Mouse (Mus musculus) spleen, adult 2 months (tissue): ENCODE measurements at regions not wholly inside any gene's neighbourhood (a gene's known extent, or its start where the extent isn't known, plus 50 kb on each side); places are given as distances from the start of the nearest gene placed in this dataset.

ENCODE experiments used
- DNase-seq, 2 experiments: peaks; one replicate each; pipeline versions ENCODE4 v3.0.0 to v3.0.0-alpha.2; 2012 to 2021; ENCODE audit warnings: low spot score in 2 of 2, low read depth in 1 of 2
- H3K27ac ChIP-seq: fragments of 200-500 bp; 2 replicates; pipeline ENCODE4 v1.5.1; 2012; ENCODE audit warnings: low read length, inconsistent platforms; ENCODE audit not compliant: insufficient read depth
- H3K27me3 ChIP-seq: fragments of 200-500 bp; 2 replicates; pipeline ENCODE4 v1.6.1; 2012; ENCODE audit warnings: mild to moderate bottlenecking, moderate library complexity, low read length, inconsistent platforms; ENCODE audit not compliant: control insufficient read depth, insufficient read depth
- H3K36me3 ChIP-seq: fragments of 200-500 bp; 2 replicates; pipeline ENCODE4 v1.6.1; 2012; ENCODE audit warnings: mild to moderate bottlenecking, low read length, inconsistent platforms; ENCODE audit not compliant: control insufficient read depth, insufficient read depth
- H3K4me1 ChIP-seq: fragments of 200-500 bp; 2 replicates; pipeline ENCODE4 v1.6.1; 2011; ENCODE audit warnings: inconsistent platforms; ENCODE audit not compliant: control insufficient read depth, insufficient read depth, insufficient read length
- H3K4me3 ChIP-seq: fragments of 200-500 bp; 2 replicates; pipeline ENCODE4 v1.5.1; 2011; ENCODE audit warnings: mild to moderate bottlenecking, inconsistent platforms; ENCODE audit not compliant: insufficient read depth, insufficient read length; ENCODE audit errors: extremely low read depth
- CTCF ChIP-seq: fragments of 200-500 bp; IDR thresholded peaks from 2 replicates; pipeline ENCODE4 v1.5.1; 2011; ENCODE audit warnings: mild to moderate bottlenecking, inconsistent platforms; ENCODE audit not compliant: insufficient read depth, insufficient read length, insufficient replicate concordance; ENCODE audit errors: extremely low read depth
- POLR2A ChIP-seq: fragments of 200-500 bp; IDR thresholded peaks from 2 replicates; pipeline ENCODE4 v1.6.1; 2011; ENCODE audit warnings: low read depth, low read length, inconsistent platforms
- WGBS: fragments of 180-500 bp; shearing (Covaris S2); methylation state at CpG from one replicate; pipeline ENCODE4 v1.1.7; 2018; 5-methylcytosine and 5-hydroxymethylcytosine counted together

DNA sequence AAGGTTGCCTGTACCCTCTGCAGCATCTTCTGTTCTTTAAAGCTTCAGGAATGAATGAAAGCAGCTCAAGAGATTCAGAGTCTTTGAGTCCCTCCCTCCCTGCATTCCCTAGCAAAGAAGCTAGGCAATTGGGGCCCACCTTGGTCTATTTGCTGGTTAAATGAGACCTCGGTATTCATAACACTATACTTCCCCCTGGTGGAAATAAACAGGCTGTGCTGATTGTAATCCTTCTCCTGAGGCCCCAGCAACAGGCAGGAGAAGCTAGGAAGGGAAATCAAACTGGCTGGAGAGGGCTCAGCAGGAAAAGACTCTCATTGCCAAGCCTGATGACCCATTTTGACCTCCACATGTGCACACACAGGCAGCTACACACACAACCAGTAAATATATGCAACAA, 137.1 kb downstream of the Sh3bp4 start:
- no peak overlapping the region for H3K27ac ChIP-seq
- no peak for TF ChIP-seq POLR2A
- no peaks in the 10 kb centered on the region for H3K27me3 ChIP-seq
- DNase-seq: no peak
- no peaks in the 10 kb centered on the region for H3K36me3 ChIP-seq
- no peaks in the 10 kb centered on the region for H3K4me1 ChIP-seq
- 19% methylated on average over 1 of the region's 1 CpGs for WGBS
- no peak overlapping the region for H3K4me3 ChIP-seq

DNA sequence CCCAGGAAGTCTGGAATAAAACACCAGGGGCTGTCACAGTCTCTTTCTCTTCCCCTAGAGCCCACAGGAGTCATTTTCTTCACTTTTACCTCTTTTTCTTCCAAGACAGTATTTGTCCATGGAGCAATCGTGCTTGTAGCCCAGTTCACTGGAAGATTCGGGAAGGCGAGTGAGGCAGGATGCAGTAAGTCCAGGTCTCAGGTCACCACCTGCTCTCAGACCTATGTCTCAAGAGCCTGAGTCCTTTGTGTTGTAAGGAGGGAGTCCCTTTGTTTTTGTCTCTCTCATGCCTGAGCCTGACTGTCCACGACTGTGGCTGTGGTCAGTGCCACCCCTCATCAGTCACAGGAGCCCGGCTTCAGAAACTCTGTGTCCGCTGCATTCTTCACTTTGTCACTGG, 140.9 kb downstream of the Sh3bp4 start:
- H3K27ac ChIP-seq: no peak overlapping the region
- no peaks in the 10 kb centered on the region for H3K27me3 ChIP-seq
- WGBS: 88% methylated on average over 6 of the region's 6 CpGs
- H3K4me1 ChIP-seq: no peaks in the 10 kb centered on the region
- no peaks in the 10 kb centered on the region for H3K36me3 ChIP-seq
- no peak for DNase-seq
- TF ChIP-seq CTCF: no peak
- no peak for TF ChIP-seq POLR2A
- no peak overlapping the region for H3K4me3 ChIP-seq

DNA sequence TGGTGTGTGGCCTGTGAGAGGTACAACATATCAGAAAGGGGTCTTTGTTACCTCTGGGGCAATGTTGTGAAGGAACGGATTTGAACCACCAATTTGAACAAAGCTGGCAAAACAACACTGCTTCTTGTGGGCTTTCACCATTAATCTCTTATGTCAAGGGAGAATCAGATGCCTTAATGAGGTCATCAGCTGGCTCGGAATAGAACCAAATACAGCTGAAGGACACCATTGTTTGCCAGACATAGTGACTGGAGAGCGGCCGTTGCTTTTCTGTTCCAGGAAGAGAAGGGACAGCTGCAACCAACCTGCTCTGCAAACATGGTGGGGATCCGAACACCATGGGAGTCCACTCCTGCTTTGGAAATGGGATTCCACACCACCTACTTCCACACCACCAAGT, 158.2 kb downstream of the Sh3bp4 start:
- 83% methylated on average over 5 of the region's 5 CpGs for WGBS
- no peak for DNase-seq

DNA sequence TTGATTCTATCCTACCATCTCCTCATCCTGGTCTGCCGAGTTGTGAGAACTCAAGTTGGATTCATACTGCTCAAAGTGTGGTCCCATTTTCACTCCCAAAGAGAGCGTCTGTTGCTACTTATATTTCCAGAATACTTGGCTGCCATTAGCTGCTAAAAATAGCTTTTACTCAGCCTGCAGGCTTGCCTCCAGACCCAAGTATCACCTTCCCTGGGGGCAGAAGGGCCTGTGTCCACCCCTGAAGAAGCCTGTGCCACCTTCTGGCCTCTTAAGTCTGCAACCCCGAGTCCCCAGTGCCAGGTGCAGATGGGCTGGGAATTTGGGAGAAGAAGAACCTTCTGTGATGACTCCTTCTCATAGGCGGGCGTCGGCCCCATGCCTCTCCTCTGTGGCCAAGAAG, 161.5 kb downstream of the Sh3bp4 start:
- DNase-seq: no peak
- TF ChIP-seq POLR2A: no peak
- TF ChIP-seq CTCF: no peak
- H3K27me3 ChIP-seq: no peaks in the 10 kb centered on the region
- H3K27ac ChIP-seq: no peak overlapping the region
- H3K4me3 ChIP-seq: no peak overlapping the region
- H3K4me1 ChIP-seq: no peaks in the 10 kb centered on the region
- WGBS: 86% methylated on average over 6 of the region's 6 CpGs
- no peaks in the 10 kb centered on the region for H3K36me3 ChIP-seq

More for the DNA sequence above, 158.2 kb downstream of the Sh3bp4 start:
- Histone ChIP-seq H3K4me3 (no peak overlapping the region), H3K4me1 (no peaks in the 10 kb centered on the region), H3K36me3 (no peaks in the 10 kb centered on the region), H3K27me3 (no peaks in the 10 kb centered on the region), H3K27ac (no peak overlapping the region)
- no peak for TF ChIP-seq POLR2A
- no peak for TF ChIP-seq CTCF

DNA sequence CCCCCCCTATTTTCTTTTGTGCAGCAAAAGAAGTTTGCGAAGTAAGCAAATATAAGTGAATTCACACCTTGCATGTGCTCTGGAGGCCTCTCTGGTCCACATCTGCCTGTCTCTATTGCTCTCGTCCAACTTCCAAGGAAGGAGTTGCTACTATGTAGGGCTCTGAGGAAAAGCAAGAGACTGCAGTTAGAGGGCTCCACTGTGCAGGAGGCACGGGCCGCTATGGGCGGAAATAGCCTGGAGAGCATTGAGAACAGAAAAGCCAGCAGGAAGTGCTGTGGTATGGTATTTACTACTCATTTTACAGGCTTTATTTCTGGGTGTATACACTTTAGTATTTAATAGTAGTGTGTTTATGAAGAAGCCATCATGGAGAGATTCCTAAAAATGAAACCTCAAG, 162.2 kb downstream of the Sh3bp4 start:
- WGBS: 35% methylated on average over 5 of the region's 5 CpGs
- TF ChIP-seq POLR2A: no peak
- DNase-seq: no peak
- Histone ChIP-seq H3K27ac (no peak overlapping the region), H3K4me3 (no peak overlapping the region), H3K4me1 (no peaks in the 10 kb centered on the region), H3K27me3 (no peaks in the 10 kb centered on the region), H3K36me3 (no peaks in the 10 kb centered on the region)

DNA sequence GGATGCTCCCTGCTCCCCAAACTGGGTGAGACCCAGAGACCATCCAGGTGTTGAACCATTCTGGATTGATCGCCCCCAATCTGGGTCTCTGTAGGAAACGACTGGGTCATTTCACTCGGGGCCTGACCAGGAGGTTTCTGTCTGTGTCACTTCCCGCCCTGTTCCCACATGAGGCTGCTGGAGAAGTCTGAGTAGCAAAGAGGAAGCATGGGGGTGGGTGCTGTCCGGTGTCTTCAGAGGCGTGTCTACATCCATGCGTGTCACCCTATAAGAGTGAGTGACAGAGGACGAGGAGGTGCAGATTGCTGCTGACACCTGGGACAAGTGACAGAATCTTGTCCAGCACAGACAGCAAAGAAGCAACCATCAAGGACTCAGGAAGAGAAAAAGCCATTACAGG, 164.7 kb downstream of the Sh3bp4 start:
- Histone ChIP-seq H3K4me3 (no peak overlapping the region), H3K27me3 (no peaks in the 10 kb centered on the region), H3K36me3 (no peaks in the 10 kb centered on the region), H3K27ac (no peak overlapping the region), H3K4me1 (no peaks in the 10 kb centered on the region)
- WGBS: 11% methylated on average over 8 of the region's 8 CpGs
- TF ChIP-seq POLR2A (no peak), CTCF (no peak)
- DNase-seq: no peak

DNA sequence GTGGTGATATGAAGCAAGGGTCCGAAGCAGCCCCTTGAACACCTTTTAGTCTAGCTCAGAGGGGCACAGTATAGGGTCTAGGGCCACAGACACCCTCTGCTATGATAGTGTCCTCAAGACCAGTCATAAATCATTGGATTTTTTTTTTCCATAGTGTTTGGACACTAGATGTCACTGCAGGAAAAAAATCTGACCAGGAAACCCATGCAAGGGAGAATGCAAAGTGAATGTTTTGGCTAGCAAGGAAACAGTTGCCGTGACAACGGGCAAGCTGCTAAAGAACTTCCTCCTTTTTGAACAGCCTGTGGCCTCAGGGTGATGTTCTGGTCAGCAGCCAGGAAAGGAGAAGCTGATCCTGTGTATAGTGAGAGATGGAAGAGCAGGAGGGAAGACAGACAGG, 165.1 kb downstream of the Sh3bp4 start:
- no peak overlapping the region for H3K27ac ChIP-seq
- H3K27me3 ChIP-seq: no peaks in the 10 kb centered on the region
- H3K4me1 ChIP-seq: no peaks in the 10 kb centered on the region
- H3K4me3 ChIP-seq: no peak overlapping the region
- H3K36me3 ChIP-seq: no peaks in the 10 kb centered on the region
- DNase-seq: no peak
- TF ChIP-seq POLR2A: no peak
- no peak for TF ChIP-seq CTCF
- 8% methylated on average over 3 of the region's 3 CpGs for WGBS

DNA sequence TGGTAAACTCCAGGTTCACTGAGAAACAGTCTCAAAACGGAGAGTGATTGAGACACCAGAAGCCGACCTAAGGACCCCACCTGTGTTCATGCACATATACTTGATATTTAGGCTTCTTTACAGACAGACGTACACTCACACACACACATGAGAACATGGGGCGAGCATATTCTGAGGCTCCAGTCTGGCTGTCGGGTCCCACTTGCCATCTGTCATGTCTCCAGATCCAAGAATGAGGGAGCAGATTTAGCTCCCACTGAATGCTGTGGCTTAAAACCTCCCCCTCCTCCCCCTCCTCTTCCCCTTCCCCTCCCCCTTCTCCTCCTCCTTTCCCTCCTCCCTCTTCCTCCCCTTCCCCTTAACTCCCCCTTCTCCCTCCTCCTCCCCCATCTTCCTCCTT, 167.5 kb downstream of the Sh3bp4 start:
- WGBS: 76% methylated on average over 5 of the region's 5 CpGs
- TF ChIP-seq CTCF (no peak), POLR2A (no peak)

More for the DNA sequence above, 167.5 kb downstream of the Sh3bp4 start:
- Histone ChIP-seq H3K36me3 (no peaks in the 10 kb centered on the region), H3K27ac (no peak overlapping the region), H3K4me3 (no peak overlapping the region), H3K4me1 (no peaks in the 10 kb centered on the region), H3K27me3 (no peaks in the 10 kb centered on the region)
- DNase-seq: no peak
